Mouse (Mus musculus) CH12.LX (cell line): Measurements from ENCODE around the gene Gm20662.

ENCODE experiments used
- CTCF ChIP-seq, 2 experiments: IDR thresholded peaks in 1 of 2; conservative IDR thresholded peaks in 1 of 2; 2 replicates each; pipeline ENCODE4 v1.5.1; 2011 to 2012; ENCODE audit warnings: low read depth in 2 of 2, low read length in 2 of 2, improper control_type of control experiment in 1 of 2, inconsistent platforms in 1 of 2, mild to moderate bottlenecking in 1 of 2, moderate library complexity in 1 of 2
- E2F4 ChIP-seq: IDR thresholded peaks from 2 replicates; pipeline ENCODE4 v1.6.1; 2011; ENCODE audit warnings: low read depth, low read length, improper control_type of control experiment; ENCODE audit not compliant: insufficient replicate concordance
- EP300 ChIP-seq: IDR thresholded peaks from 2 replicates; pipeline ENCODE4 v1.6.1; 2011; ENCODE audit warnings: low read length, improper control_type of control experiment
- IRF4 ChIP-seq: IDR thresholded peaks from 2 replicates; pipeline ENCODE4 v1.6.1; 2014; ENCODE audit warnings: low read depth, mild to moderate bottlenecking, inconsistent platforms, low read length, improper control_type of control experiment
- MAX ChIP-seq: IDR thresholded peaks from 2 replicates; pipeline ENCODE4 v1.6.1; 2011; ENCODE audit warnings: low read length, improper control_type of control experiment
- MAZ ChIP-seq: IDR thresholded peaks from 2 replicates; pipeline ENCODE4 v1.6.1; 2012; ENCODE audit warnings: low read depth, mild to moderate bottlenecking, inconsistent platforms, low read length, improper control_type of control experiment, moderate library complexity
- MYC ChIP-seq: IDR thresholded peaks from 2 replicates; pipeline ENCODE4 v1.6.1; 2011; ENCODE audit warnings: low read depth, mild to moderate bottlenecking, improper control_type of control experiment, low read length
- PAX5 ChIP-seq: IDR thresholded peaks from 2 replicates; pipeline ENCODE4 v1.6.1; 2012; ENCODE audit warnings: low read length, inconsistent platforms, mixed read lengths
- POLR2A ChIP-seq: IDR thresholded peaks from 2 replicates; pipeline ENCODE4 v1.6.1; 2011; ENCODE audit warnings: low read depth, mild to moderate bottlenecking, improper control_type of control experiment, low read length
- POLR2AphosphoS2 ChIP-seq: IDR thresholded peaks from 2 replicates; pipeline ENCODE4 v1.6.1; 2011; ENCODE audit warnings: low read depth, low read length, improper control_type of control experiment
- USF1 ChIP-seq: IDR thresholded peaks from 2 replicates; pipeline ENCODE4 v1.6.1; 2014; ENCODE audit warnings: low read depth, mild to moderate bottlenecking, inconsistent platforms, low read length, improper control_type of control experiment
- ZMIZ1 ChIP-seq: IDR thresholded peaks from 2 replicates; pipeline ENCODE4 v1.6.1; 2012; ENCODE audit warnings: low read depth, mild to moderate bottlenecking, inconsistent platforms, low read length, improper control_type of control experiment
- ZNF384 ChIP-seq: IDR thresholded peaks from 2 replicates; pipeline ENCODE4 v1.6.1; 2012; ENCODE audit warnings: low read depth, low read length, improper control_type of control experiment, inconsistent platforms

DNA sequence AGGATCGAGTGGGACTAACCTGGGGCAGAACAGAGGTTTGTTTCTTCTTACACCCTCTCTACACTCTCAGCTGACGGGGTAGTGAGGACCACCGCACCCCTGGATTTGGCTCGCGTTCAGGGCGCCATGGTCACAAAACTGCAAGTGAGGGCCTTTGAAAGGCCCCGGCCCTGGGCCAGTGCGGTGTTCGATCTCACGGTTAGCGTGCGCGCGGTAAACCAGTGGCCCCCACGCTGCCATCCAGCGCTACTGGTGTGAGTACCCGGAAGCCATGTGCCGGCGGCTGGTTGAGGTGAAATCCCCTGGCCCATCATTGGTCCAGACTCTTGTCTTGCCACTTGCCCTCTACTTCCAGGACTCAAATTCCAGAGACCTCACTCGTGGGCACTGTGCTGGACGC is 636 bp upstream of the Gm20662 start:
- TF ChIP-seq USF1 (no peak), MYC (no peak), MAZ (no peak), CTCF (conservative IDR thresholded peaks at IDR 0.05 in 1 of 2, IDR thresholded peaks at IDR 0.05 in 1 of 2; ENCODE audit: low read depth in 2 of 2, low read length in 2 of 2) (no peak), POLR2A (no peak), EP300 (no peak), E2F4 (no peak), IRF4 (no peak), ZNF384 (no peak), MAX (no peak), POLR2AphosphoS2 (no peak), ZMIZ1 (no peak), PAX5 (no peak)
